Mouse (Mus musculus) hindbrain, embryonic 10.5 days (tissue): ENCODE results near the gene Agap3. TPM values are rescaled to one million over a fixed set of nuclear protein-coding genes. Genes with fewer than 3 reads are reported as not detected.
A peak's percentile ranks its signal among the peaks of the same experiment; 100 is the strongest.

Experiments used
- DNase-seq: peaks from one replicate; pipeline ENCODE4 v3.0.0-alpha.2; 2017; ENCODE audit warnings: low spot score
- H3K27ac ChIP-seq: fragments of 300-500 bp; sonication (generic); 2 replicates; pipeline ENCODE4 v1.5.1; 2016; ENCODE audit warnings: mild to moderate bottlenecking, moderate library complexity
- H3K27me3 ChIP-seq: fragments of 300-500 bp; sonication (generic); 2 replicates; pipeline ENCODE4 v1.6.1; 2016; ENCODE audit warnings: mild to moderate bottlenecking; ENCODE audit not compliant: poor library complexity, insufficient read depth, severe bottlenecking
- H3K36me3 ChIP-seq: fragments of 300-500 bp; sonication (generic); 2 replicates; pipeline ENCODE4 v1.6.1; 2016; ENCODE audit warnings: mild to moderate bottlenecking, moderate library complexity
- H3K4me1 ChIP-seq: fragments of 300-500 bp; sonication (generic); replicated peaks from 2 replicates; pipeline ENCODE4 v1.6.1; 2016; ENCODE audit warnings: mild to moderate bottlenecking
- H3K4me3 ChIP-seq: fragments of 300-500 bp; sonication (generic); 2 replicates; pipeline ENCODE4 v1.5.1; 2016; ENCODE audit warnings: mild to moderate bottlenecking, moderate library complexity
- H3K9me3 ChIP-seq: fragments of 300-500 bp; sonication (generic); 2 replicates; pipeline ENCODE4 v1.6.1; 2016; ENCODE audit warnings: mild to moderate bottlenecking, moderate library complexity
- WGBS: fragments of 180-500 bp; shearing (Covaris S2); methylation state at CpG from one replicate; pipeline ENCODE4 v1.1.7; 2016; 5-methylcytosine and 5-hydroxymethylcytosine counted together
- polyA plus RNA-seq: library from polyadenylated mRNA; unstranded; fragments of >200 nt; fragmentation: Nextera tagmentation; extraction: Ambion mirVana; gene quantifications from 2 replicates; pipeline ENCODE4 v1.2.1, GENCODE M21; 2016

The Agap3 gene
- polyA plus RNA-seq, 1 experiment from 2014 or later: 36.5 TPM

- H3K27me3 ChIP-seq: peaks cover 23% of the 10 kb centered on the region
- peak within 1 kb of the TSS; percentile 92 for H3K27ac ChIP-seq
- no peaks in the 10 kb centered on the region for H3K9me3 ChIP-seq
- WGBS: under 1% methylated on average over 46 of the region's 46 CpGs
- peak; percentile 99 for DNase-seq
- H3K36me3 ChIP-seq: peaks cover 33% of the 10 kb centered on the region
- peaks cover 62% of the 10 kb centered on the region for H3K4me1 ChIP-seq
- H3K4me3 ChIP-seq: peak within 1 kb of the TSS; percentile 79
Observed at GRCm38 (mm10) chr5:24423129-24424003, 28.6 kb upstream of the Agap3 start, which contains the start of the genes Cdk5 and Slc4a2. Cdk5 (minus strand) TSS chr5:24423530. Slc4a2 (plus strand) TSS chr5:24423837.

DNA sequence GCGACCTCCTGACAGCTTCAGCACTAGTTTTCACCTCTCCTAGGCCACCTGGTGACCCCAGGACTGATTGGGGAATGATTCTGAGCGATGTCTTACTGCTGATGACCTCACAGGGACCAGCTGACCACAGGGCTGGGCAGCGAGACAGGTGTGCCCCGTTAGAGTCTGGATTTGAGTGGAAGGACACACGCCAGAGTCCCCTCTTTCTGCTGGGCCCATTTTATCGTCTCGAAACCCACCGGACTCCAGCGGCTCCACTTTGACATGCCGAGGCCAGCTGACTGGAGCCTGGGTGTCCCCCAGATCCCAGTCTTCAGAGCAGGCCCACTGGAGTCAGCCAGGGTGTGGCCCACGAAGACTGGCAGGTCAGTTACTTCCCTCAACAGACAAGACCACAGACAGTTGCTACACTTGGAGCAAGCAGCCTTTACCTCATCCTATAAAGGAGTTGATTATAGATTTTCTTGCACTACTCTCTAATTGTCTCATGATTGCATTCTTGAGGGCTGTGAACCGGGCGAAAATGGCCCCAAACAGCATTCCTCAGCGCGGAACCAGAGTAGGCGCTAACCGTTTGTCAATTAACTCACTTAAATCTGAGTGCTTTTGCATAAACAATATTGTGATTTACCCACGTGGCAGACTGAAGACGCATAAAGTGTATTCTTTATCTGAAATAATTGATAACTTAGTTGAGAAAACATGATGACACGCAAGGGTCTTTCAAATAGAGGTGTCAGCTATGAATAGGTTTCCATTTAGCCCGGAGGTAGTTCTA is 27.8 kb upstream of the Agap3 start:
- Histone ChIP-seq H3K9me3 (no peaks in the 10 kb centered on the region), H3K4me3 (peak overlapping the region; percentile 79), H3K4me1 (peaks cover 68% of the 10 kb centered on the region), H3K36me3 (peaks cover 25% of the 10 kb centered on the region), H3K27me3 (peaks cover 23% of the 10 kb centered on the region), H3K27ac (peak overlapping the region; percentile 92)
- DNase-seq: no peak
- WGBS: 15% methylated on average over 21 of the region's 21 CpGs

- peaks cover 23% of the 10 kb centered on the region for H3K27me3 ChIP-seq
- DNase-seq: peak; percentile 82
- peak overlapping the region; percentile 79 for H3K4me3 ChIP-seq
- H3K36me3 ChIP-seq: peaks cover 25% of the 10 kb centered on the region
- 2% methylated on average over 58 of the region's 60 CpGs for WGBS
- H3K9me3 ChIP-seq: no peaks in the 10 kb centered on the region
- peak overlapping the region; percentile 92 for H3K27ac ChIP-seq
- peaks cover 68% of the 10 kb centered on the region for H3K4me1 ChIP-seq
Observed at GRCm38 (mm10) chr5:24424861-24425411, 27.0 kb upstream of the Agap3 start.

DNA sequence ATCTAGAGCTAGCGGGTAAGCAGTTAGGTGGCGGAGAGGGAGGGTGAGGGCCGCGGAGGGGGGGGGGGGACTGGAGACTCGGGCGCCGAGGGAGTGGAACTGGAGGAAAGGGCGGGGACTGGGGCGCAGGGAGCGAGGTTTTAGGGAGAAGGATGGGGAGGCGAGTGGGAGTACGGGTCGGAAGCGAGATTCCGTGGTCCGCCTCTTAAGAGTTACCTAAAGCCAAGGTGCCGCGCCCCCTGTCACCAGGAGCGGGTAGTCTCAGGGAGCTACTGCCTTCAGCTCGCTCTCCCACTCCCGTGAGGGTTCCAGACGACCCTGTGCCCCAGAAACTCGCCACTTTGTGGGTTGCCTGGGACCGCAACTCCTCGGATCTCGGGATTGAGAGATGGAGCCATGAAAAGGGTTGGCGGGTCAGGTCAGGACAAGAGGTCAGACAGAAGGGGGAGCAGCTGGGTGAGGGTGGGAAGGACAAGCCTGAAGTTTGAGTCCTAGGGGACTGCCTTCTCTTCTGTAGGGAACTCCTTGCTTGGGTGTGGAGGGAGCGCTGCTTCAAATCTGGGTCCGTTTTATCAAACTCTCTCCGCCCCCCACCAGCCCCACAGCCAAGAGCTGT is 26.4 kb upstream of the Agap3 start:
- peaks cover 25% of the 10 kb centered on the region for H3K36me3 ChIP-seq
- DNase-seq: no peak
- H3K9me3 ChIP-seq: no peaks in the 10 kb centered on the region
- peak overlapping the region; percentile 92 for H3K27ac ChIP-seq
- H3K27me3 ChIP-seq: peaks cover 23% of the 10 kb centered on the region
- WGBS: under 1% methylated on average over 28 of the region's 30 CpGs
- peak overlapping the region; percentile 79 for H3K4me3 ChIP-seq
- peaks cover 68% of the 10 kb centered on the region for H3K4me1 ChIP-seq

GRCm38 (mm10) chr5:24426037-24426432 is 25.9 kb upstream of the Agap3 start:
- Histone ChIP-seq H3K9me3 (no peaks in the 10 kb centered on the region), H3K4me3 (peak overlapping the region; percentile 79), H3K36me3 (peaks cover 25% of the 10 kb centered on the region), H3K4me1 (peaks cover 68% of the 10 kb centered on the region), H3K27me3 (peaks cover 23% of the 10 kb centered on the region), H3K27ac (peak overlapping the region; percentile 92)
- 3% methylated on average over 10 of the region's 10 CpGs for WGBS
- DNase-seq: no peak

- Histone ChIP-seq H3K36me3 (peaks cover 26% of the 10 kb centered on the region), H3K9me3 (no peaks in the 10 kb centered on the region), H3K27ac (peak overlapping the region; percentile 92; the same call in 1 of the 2 replicates), H3K4me1 (peaks cover 68% of the 10 kb centered on the region), H3K4me3 (peak overlapping the region; percentile 79), H3K27me3 (peaks cover 23% of the 10 kb centered on the region)
- no peak for DNase-seq
- 9% methylated on average over 9 of the region's 9 CpGs for WGBS
Observed at GRCm38 (mm10) chr5:24426556-24427284, 25.3 kb upstream of the Agap3 start.

DNA sequence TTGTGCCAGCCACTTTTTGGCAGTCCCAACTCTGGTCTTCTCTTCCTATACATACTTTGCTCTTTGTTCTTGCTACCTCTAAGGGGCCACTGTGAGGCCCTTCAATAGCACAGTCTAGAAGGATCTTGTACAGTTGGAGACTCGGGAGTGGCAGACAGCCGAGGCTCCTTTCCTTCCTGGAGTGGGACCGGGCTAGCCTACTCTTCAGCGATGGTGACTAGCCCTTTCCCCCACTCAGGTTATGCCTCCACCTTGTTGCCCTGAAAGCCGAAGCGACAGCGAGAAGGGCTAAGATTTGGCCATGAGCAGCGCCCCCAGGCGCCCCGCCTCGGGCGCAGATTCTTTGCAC is 24.7 kb upstream of the Agap3 start:
- peaks cover 31% of the 10 kb centered on the region for H3K36me3 ChIP-seq
- peaks cover 23% of the 10 kb centered on the region for H3K27me3 ChIP-seq
- WGBS: 9% methylated on average over 12 of the region's 12 CpGs
- H3K4me3 ChIP-seq: peak overlapping the region; percentile 79
- H3K27ac ChIP-seq: peak overlapping the region; percentile 92; the same call in 1 of the 2 replicates
- no peak for DNase-seq
- peaks cover 65% of the 10 kb centered on the region for H3K4me1 ChIP-seq
- H3K9me3 ChIP-seq: no peaks in the 10 kb centered on the region

DNA sequence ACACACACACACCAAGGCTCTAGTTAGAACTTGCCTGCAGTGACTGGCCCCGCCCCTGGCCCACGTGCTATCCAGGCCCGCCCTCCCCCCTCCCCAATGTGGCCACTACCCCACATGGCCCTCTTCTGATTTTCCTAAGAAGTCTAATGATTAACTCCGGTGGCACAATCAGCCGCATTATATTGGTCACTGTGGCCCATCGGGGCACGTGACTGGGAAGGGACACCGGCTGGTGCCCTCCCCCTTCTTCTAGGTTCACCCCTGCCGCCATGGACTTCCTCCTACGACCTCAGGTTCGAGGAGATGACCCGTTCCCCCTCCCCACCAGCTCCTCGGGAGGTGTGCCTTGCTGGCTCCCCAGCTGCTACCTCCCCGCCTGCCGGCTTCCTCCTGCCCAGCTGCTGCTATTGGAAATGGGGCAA is 24.0 kb upstream of the Agap3 start:
- Histone ChIP-seq H3K9me3 (no peaks in the 10 kb centered on the region), H3K36me3 (peaks cover 39% of the 10 kb centered on the region), H3K4me3 (peak overlapping the region; percentile 79), H3K27ac (peak overlapping the region; percentile 66; the same call in 1 of the 2 replicates), H3K4me1 (peaks cover 58% of the 10 kb centered on the region), H3K27me3 (peaks cover 23% of the 10 kb centered on the region)
- DNase-seq: peak; percentile 55
- 1% methylated on average over 15 of the region's 15 CpGs for WGBS

DNA sequence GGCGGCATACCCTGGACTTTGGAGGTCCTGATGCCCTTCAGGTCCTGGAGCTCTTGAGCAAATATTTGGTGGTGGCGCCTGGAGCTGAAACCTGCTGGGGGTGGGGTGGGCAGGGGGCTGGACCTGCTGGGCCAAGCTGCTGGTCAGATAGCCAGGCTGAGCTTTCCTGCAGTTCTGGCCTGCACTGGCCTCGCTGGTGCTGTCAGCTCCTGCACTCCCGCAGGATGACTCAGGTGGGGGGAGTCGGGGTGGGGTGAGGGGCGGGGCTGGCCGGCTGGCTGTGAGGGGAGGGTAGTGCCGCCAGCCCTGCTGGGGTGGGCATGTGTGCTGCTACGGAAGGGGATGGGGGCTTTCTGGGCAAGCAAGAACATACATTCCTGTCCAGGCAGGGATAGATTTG is 23.4 kb upstream of the Agap3 start:
- H3K4me1 ChIP-seq: peaks cover 52% of the 10 kb centered on the region
- peaks cover 23% of the 10 kb centered on the region for H3K27me3 ChIP-seq
- no peaks in the 10 kb centered on the region for H3K9me3 ChIP-seq
- peak overlapping the region; percentile 66 for H3K27ac ChIP-seq
- peak overlapping the region; percentile 79 for H3K4me3 ChIP-seq
- 12% methylated on average over 9 of the region's 9 CpGs for WGBS
- no peak for DNase-seq
- peaks cover 45% of the 10 kb centered on the region for H3K36me3 ChIP-seq

DNA sequence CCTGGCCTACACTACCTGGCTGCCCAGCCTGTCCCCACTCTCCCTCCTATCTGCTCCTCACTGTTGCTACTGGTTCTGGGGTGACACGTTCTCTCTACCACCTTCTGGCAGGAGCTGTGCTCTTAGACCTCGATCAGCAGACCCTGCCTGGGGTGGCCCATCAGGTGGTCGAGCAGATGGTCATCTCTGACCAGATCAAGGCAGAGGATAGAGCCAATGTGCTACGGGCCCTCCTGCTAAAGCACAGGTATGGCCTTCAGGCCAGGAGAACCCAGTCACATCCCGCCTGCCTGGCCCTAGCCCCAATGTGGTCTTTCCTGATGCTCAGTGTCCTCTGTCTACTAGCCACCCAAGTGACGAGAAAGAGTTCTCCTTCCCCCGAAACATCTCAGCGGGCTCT is 18.0 kb upstream of the Agap3 start:
- Histone ChIP-seq H3K4me3 (no peak overlapping the region), H3K36me3 (peaks cover 93% of the 10 kb centered on the region), H3K27me3 (no peaks in the 10 kb centered on the region), H3K4me1 (peaks cover under 1% of the 10 kb centered on the region; the same call in 1 of the 2 replicates), H3K9me3 (no peaks in the 10 kb centered on the region), H3K27ac (no peak overlapping the region)
- 91% methylated on average over 8 of the region's 8 CpGs for WGBS
- no peak for DNase-seq

GRCm38 (mm10) chr5:24441187-24441586 is 10.8 kb upstream of the Agap3 start:
- no peak for DNase-seq
- Histone ChIP-seq H3K4me3 (no peak overlapping the region), H3K9me3 (no peaks in the 10 kb centered on the region), H3K27ac (no peak overlapping the region), H3K27me3 (no peaks in the 10 kb centered on the region), H3K36me3 (peaks cover 78% of the 10 kb centered on the region), H3K4me1 (peaks cover 32% of the 10 kb centered on the region)
- 90% methylated on average over 8 of the region's 8 CpGs for WGBS

DNA sequence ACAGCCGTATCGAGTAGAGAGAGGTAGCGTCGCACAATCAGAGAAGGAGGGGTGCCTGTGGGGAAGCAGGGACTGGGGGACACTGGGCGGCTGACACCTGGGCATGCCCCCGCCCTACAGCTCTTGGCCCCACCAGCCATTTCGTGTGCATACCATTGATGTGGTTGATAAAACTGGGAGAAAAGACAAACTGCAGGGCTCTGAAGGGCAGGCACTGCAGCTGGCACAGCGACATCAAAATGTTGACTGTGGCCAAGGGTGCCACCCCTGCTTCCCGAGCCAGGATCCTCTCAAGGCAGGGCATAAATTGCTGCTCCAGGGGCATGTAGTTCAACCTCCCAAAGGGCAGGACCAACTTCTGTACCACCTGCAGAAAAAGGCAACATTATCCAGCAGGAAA is 9.9 kb upstream of the Agap3 start:
- peaks cover 40% of the 10 kb centered on the region for H3K4me1 ChIP-seq
- DNase-seq: no peak
- H3K36me3 ChIP-seq: peaks cover 70% of the 10 kb centered on the region

More for the DNA sequence above, 9.9 kb upstream of the Agap3 start:
- no peak overlapping the region for H3K4me3 ChIP-seq
- H3K27me3 ChIP-seq: no peaks in the 10 kb centered on the region
- H3K27ac ChIP-seq: no peak overlapping the region
- no peaks in the 10 kb centered on the region for H3K9me3 ChIP-seq
- WGBS: 91% methylated on average over 9 of the region's 9 CpGs
